ENCODE assay signal across 9 mouse cellular contexts in the genomic region with DNA sequence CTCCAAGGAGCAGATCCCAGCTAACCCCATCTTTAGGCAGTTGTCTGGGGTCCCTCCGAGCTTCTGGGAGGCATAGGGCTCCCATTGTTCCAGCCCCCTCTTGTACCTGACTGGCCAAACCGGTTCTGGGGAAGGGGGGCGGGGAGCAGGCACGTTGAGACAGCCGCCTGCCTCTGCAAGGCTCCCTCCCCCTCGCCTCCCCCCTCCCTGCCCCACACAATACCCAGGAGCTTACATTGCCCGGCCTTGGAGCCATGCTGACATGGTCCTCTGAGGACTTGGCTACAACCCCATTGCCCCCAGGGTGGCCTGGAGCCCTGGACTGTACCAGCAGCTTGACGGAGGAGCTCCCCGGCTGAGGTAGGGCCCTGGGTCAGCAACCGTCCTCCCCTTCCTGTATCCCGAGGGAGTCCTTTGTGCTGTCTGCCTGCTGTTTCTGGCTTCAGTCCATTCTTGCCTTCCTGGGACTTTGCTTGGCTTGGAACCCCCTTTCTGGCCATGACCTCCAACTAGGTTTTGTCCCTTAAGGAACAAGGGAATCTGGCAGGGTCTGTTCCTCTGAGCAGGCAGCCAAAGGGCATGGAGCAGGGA. TPM values are rescaled to one million over a fixed set of nuclear protein-coding genes. Genes with fewer than 3 reads are reported as not detected.
A peak's percentile ranks its signal among the peaks of the same experiment; 100 is the strongest.
DNase-seq lines count a peak whose midpoint lies in the region; ATAC-seq and TF ChIP-seq lines count a peak whose summit lies in the region.
"Had no signal": no experiment of that assay in that cellular context is flagged by ENCODE, and none has a peak within 500 bp of the region (broad histone marks: within the 10 kb centered on the region; RNA-seq: fewer than 3 reads in every experiment).

No protein-coding gene starts in this region.

- H3K9ac ChIP-seq in liver, postnatal 0 days (replicated peaks), result no peak overlapping the region
- H3K9ac ChIP-seq: liver, embryonic 13.5 days had no signal

- no peak overlapping the region for H3K4me2 ChIP-seq in liver, postnatal 0 days (ENCODE audit: low read depth, low read length)
- H3K4me2 ChIP-seq: liver, embryonic 13.5 days had no signal

- no peak for TF ChIP-seq POLR2A in kidney, adult 2 months (IDR thresholded peaks at IDR 0.05; ENCODE audit: low read depth, low read length)

- 15% methylated on average over 11 of the region's 11 CpGs for WGBS in kidney, adult 2 months
- 15% methylated on average over 10 of the region's 11 CpGs for WGBS in liver, postnatal 0 days (ENCODE audit: insufficient replicate concordance)

- H3K4me1 ChIP-seq in kidney, adult 2 months (ENCODE audit: control insufficient read depth, insufficient read depth, low read length), result peaks cover 29% of the 10 kb centered on the region
- H3K4me1 ChIP-seq in liver, postnatal 0 days (ENCODE audit: insufficient read depth), result peaks cover 24% of the 10 kb centered on the region

- ATAC-seq in CD4-positive, CD25-positive, alpha-beta regulatory T cell, adult 4 months, result no peak
- ATAC-seq in liver, postnatal 0 days, result no peak

- TF ChIP-seq CTCF in kidney, adult 2 months (conservative IDR thresholded peaks at IDR 0.05; ENCODE audit: insufficient read depth, insufficient read length, low read depth, low read length), result no peak
- no peak for TF ChIP-seq CTCF in liver, postnatal 0 days (IDR thresholded peaks at IDR 0.05; ENCODE audit: low read depth)

- TF ChIP-seq EP300 in liver, postnatal 0 days (IDR thresholded peaks at IDR 0.05; ENCODE audit: low read depth), result no peak

- peak; percentile 40 for DNase-seq in cerebellum, adult 9-11 months
- DNase-seq in cerebellum, adult 18-20 months, result no peak
- peak; percentile 54 for DNase-seq in ovary, postnatal 36 days (ENCODE audit: low spot score)
- no peak for DNase-seq in ovary, postnatal 14 days (ENCODE audit: low spot score)
- DNase-seq in kidney, adult 2 months, result peak; percentile 74
- DNase-seq in lung, postnatal 14 days, result peak; percentile 58
- DNase-seq in liver, postnatal 0 days, result no peak
- DNase-seq: liver, embryonic 13.5 days had no signal

- no peaks in the 10 kb centered on the region for H3K9me3 ChIP-seq in liver, postnatal 0 days (ENCODE audit: low read length)
- H3K9me3 ChIP-seq: liver, embryonic 13.5 days had no signal

- H3K36me3 ChIP-seq in kidney, adult 2 months (ENCODE audit: control insufficient read depth, insufficient read depth, low read length), result no peaks in the 10 kb centered on the region
- H3K36me3 ChIP-seq in liver, postnatal 0 days (replicated peaks; ENCODE audit: insufficient read depth, low read length), result no peaks in the 10 kb centered on the region
- H3K36me3 ChIP-seq: liver, embryonic 13.5 days had no signal

- H3K27ac ChIP-seq in kidney, adult 2 months (ENCODE audit: insufficient read depth, low read depth, low read length), result peak overlapping the region; percentile 18; the same call in 1 of the 2 replicates
- H3K27ac ChIP-seq in liver, postnatal 0 days (ENCODE audit: low read depth), result no peak overlapping the region
- H3K27ac ChIP-seq: liver, embryonic 13.5 days had no signal

- no peaks in the 10 kb centered on the region for H3K27me3 ChIP-seq in kidney, adult 2 months (replicated peaks; ENCODE audit: control insufficient read depth, insufficient read depth, low read length)
- peaks cover 77% of the 10 kb centered on the region for H3K27me3 ChIP-seq in liver, postnatal 0 days (ENCODE audit: insufficient read depth, low read length)

- H3K4me3 ChIP-seq in kidney, adult 2 months (ENCODE audit: insufficient read depth, low read depth, low read length), result 0 out of 2 replicates have a peak overlapping the region, but pooled peaks have one; percentile 5
- H3K4me3 ChIP-seq in liver, postnatal 0 days (ENCODE audit: low read depth, low read length), result no peak overlapping the region
- H3K4me3 ChIP-seq: liver, embryonic 13.5 days had no signal

RNA-seq across cellular contexts. Expression of gene Arhgef19, which starts 3.4 kb away (rescaled TPM):
- polyA plus RNA-seq in kidney, adult 2 months (2012; rRNA removed), result 4.9 and 5.1 TPM in 2 replicates
- not detected for polyA plus RNA-seq in CD4-positive, CD25-positive, alpha-beta regulatory T cell, adult 4 months (2017; shearing (Covaris generic))
- polyA plus RNA-seq in liver, postnatal 0 days (2015; fragmentation: Nextera tagmentation; extraction: Ambion mirVana), result 3.0 and 4.2 TPM in 2 replicates

RNA-seq across cellular contexts. Expression of gene Rsg1, which starts 29.0 kb away (rescaled TPM):
- polyA plus RNA-seq in kidney, adult 2 months (2012; rRNA removed), result 1.2 and 1.6 TPM in 2 replicates
- 1 to 10 TPM; 3.0 to 4.7 TPM for polyA plus RNA-seq in CD4-positive, CD25-positive, alpha-beta regulatory T cell, adult 4 months (2017; shearing (Covaris generic))
- 0.43 and 0.79 TPM in 2 replicates for polyA plus RNA-seq in liver, postnatal 0 days (2015; fragmentation: Nextera tagmentation; extraction: Ambion mirVana)

RNA-seq across cellular contexts. Expression of gene Epha2, which starts 58.3 kb away (rescaled TPM):
- 8.1 and 9.6 TPM in 2 replicates for polyA plus RNA-seq in kidney, adult 2 months (2012; rRNA removed)
- under 1 TPM in 1 of 2 experiments, not detected in 1; 0.34 TPM for polyA plus RNA-seq in CD4-positive, CD25-positive, alpha-beta regulatory T cell, adult 4 months (2017; shearing (Covaris generic))
- polyA plus RNA-seq in liver, postnatal 0 days (2015; fragmentation: Nextera tagmentation; extraction: Ambion mirVana), result 1.5 and 2.4 TPM in 2 replicates

Comparison
In these comparisons a context has a peak if more than half of its experiments do, and no peak if none do; other contexts are left out.
1. DNase-seq: peak in cerebellum, adult 9-11 months (single experiment), ovary, postnatal 36 days (single experiment), kidney, adult 2 months (single experiment) and lung, postnatal 14 days (single experiment); none in cerebellum, adult 18-20 months (0 of 2), ovary, postnatal 14 days (single experiment) and liver, postnatal 0 days (single experiment).